Mouse (Mus musculus) spleen, adult 18-20 months (tissue): ENCODE results near the gene Slc38a3.

Experiments
- DNase-seq, 2 experiments: peaks; one replicate each; pipeline ENCODE4 v3.0.0; 2022; ENCODE audit warnings: mixed read lengths in 2 of 2

Slc38a3 gene

GRCm38 (mm10) chr9:107669480-107669945 is at the start of gene Slc38a3:
TSS of gene Slc38a3 (minus strand) at chr9:107669530.
- no peak for DNase-seq

GRCm38 (mm10) chr9:107716951-107717350 is 47.6 kb upstream of the Slc38a3 start:
- DNase-seq: no peak

GRCm38 (mm10) chr9:107715632-107716031 is 46.3 kb upstream of the Slc38a3 start:
- DNase-seq: no peak

GRCm38 (mm10) chr9:107714221-107714952 is 45.1 kb upstream of the Slc38a3 start:
- DNase-seq: no peak

- DNase-seq: peak; percentile 52 to 70
Observed at GRCm38 (mm10) chr9:107709697-107710483, 40.6 kb upstream of the Slc38a3 start, which contains the start of gene Sema3f. TSS of gene Sema3f (minus strand) at chr9:107710475.

GRCm38 (mm10) chr9:107709096-107709696 is 39.9 kb upstream of the Slc38a3 start:
- DNase-seq: peak in 1 of 2 experiments; percentile 11

- no peak for DNase-seq
Observed at GRCm38 (mm10) chr9:107708439-107709095, 39.2 kb upstream of the Slc38a3 start.

- DNase-seq: no peak
Observed at GRCm38 (mm10) chr9:107707701-107708438, 38.5 kb upstream of the Slc38a3 start.

- no peak for DNase-seq
Observed at GRCm38 (mm10) chr9:107706781-107707211, 37.5 kb upstream of the Slc38a3 start.

- no peak for DNase-seq
Observed at GRCm38 (mm10) chr9:107703337-107704122, 34.2 kb upstream of the Slc38a3 start.

GRCm38 (mm10) chr9:107702606-107703185 is 33.4 kb upstream of the Slc38a3 start:
- DNase-seq: no peak

- no peak for DNase-seq
Observed at GRCm38 (mm10) chr9:107701594-107701993, 32.3 kb upstream of the Slc38a3 start.

GRCm38 (mm10) chr9:107700114-107700571 is 30.8 kb upstream of the Slc38a3 start:
- no peak for DNase-seq

- DNase-seq: no peak
Observed at GRCm38 (mm10) chr9:107699376-107699980, 30.1 kb upstream of the Slc38a3 start.

- no peak for DNase-seq
Observed at GRCm38 (mm10) chr9:107698611-107699190, 29.4 kb upstream of the Slc38a3 start.

GRCm38 (mm10) chr9:107697811-107698521 is 28.6 kb upstream of the Slc38a3 start:
- no peak for DNase-seq

GRCm38 (mm10) chr9:107696845-107697610 is 27.7 kb upstream of the Slc38a3 start:
- no peak for DNase-seq

GRCm38 (mm10) chr9:107696106-107696479 is 26.8 kb upstream of the Slc38a3 start:
- no peak for DNase-seq
